Mouse (Mus musculus): ENCODE measurements around the gene Cish.
A peak's percentile ranks its signal among the peaks of the same experiment; 100 is the strongest.

GRCm38 (mm10) chr9:107255596-107255995 lies 40.2 kb upstream of the Cish start:
- TF ChIP-seq CTCF (conservative IDR thresholded peaks at IDR 0.05; ENCODE audit: low read length) (no peak), POU5F1 (IDR thresholded peaks at IDR 0.05; ENCODE audit: borderline replicate concordance, low read length) (no peak), NANOG (IDR thresholded peaks at IDR 0.05; ENCODE audit: borderline replicate concordance, low read length) (peak; percentile 88)

Measured in E14TG2a.4 (cell line).